Mouse (Mus musculus) brain, adult 2 months (tissue): ENCODE measurements around the gene Farp2.
"Not testable (repeated sequence)": the region's sequence is repeated elsewhere in the genome, so short reads cannot be mapped to it uniquely, and the experiment has no call there.

ENCODE experiments used
- DNase-seq: peaks from one replicate; pipeline ENCODE4 v3.0.0; 2011; ENCODE audit warnings: low read depth, low spot score

Gene Farp2

GRCm38 (mm10) chr1:93634481-93634891, 122.6 kb downstream of the Farp2 start:
- DNase-seq, result peak; percentile 84

GRCm38 (mm10) chr1:93635091-93635579, 123.3 kb downstream of the Farp2 start:
- peak; percentile 59 for DNase-seq

- DNase-seq, result peak; percentile 100
These were observed 123.8 kb downstream of the Farp2 start for GRCm38 (mm10) chr1:93635580-93636192.

- peak; percentile 52 for DNase-seq
These were observed 124.5 kb downstream of the Farp2 start for GRCm38 (mm10) chr1:93636211-93636897.

- no peak for DNase-seq
These were observed 130.1 kb downstream of the Farp2 start for GRCm38 (mm10) chr1:93641978-93642377.

GRCm38 (mm10) chr1:93642692-93643091, 130.8 kb downstream of the Farp2 start:
- no peak for DNase-seq

- peak; percentile 17 for DNase-seq
These were observed 137.8 kb downstream of the Farp2 start for GRCm38 (mm10) chr1:93649604-93650172.

- no peak for DNase-seq
These were observed 142.4 kb downstream of the Farp2 start for GRCm38 (mm10) chr1:93654275-93654674.

GRCm38 (mm10) chr1:93654798-93655197, 142.9 kb downstream of the Farp2 start:
- DNase-seq, result no peak

- no peak for DNase-seq
These were observed 144.6 kb downstream of the Farp2 start for GRCm38 (mm10) chr1:93656325-93657024.

GRCm38 (mm10) chr1:93657025-93657360, 145.1 kb downstream of the Farp2 start:
- no peak for DNase-seq

- not testable (repeated sequence) for DNase-seq
These were observed 146.7 kb downstream of the Farp2 start, which contains the start of gene Stk25 for GRCm38 (mm10) chr1:93658559-93658958. TSS of gene Stk25 (minus strand) at chr1:93658659.

GRCm38 (mm10) chr1:93667760-93668400, 156.0 kb downstream of the Farp2 start:
- no peak for DNase-seq

- peak; percentile 68 for DNase-seq
These were observed 157.1 kb downstream of the Farp2 start for GRCm38 (mm10) chr1:93668791-93669548.

GRCm38 (mm10) chr1:93669941-93670340, 158.1 kb downstream of the Farp2 start:
- DNase-seq, result no peak
